Mouse (Mus musculus): ENCODE measurements around the gene Jph3.

Gene Jph3

GRCm38 (mm10) chr8:121730170-121730569 lies 747 bp downstream of the Jph3 start:
- DNase-seq (ENCODE audit: low spot score) = no peak

GRCm38 (mm10) chr8:121730646-121731045 lies 1.2 kb downstream of the Jph3 start:
- no peak for DNase-seq (ENCODE audit: low spot score)

GRCm38 (mm10) chr8:121731060-121731459 lies 1.6 kb downstream of the Jph3 start:
- DNase-seq (ENCODE audit: low spot score) = no peak

- peak; percentile 49 for DNase-seq (ENCODE audit: low spot score)
Observed at GRCm38 (mm10) chr8:121731471-121732333, 2.3 kb downstream of the Jph3 start.

GRCm38 (mm10) chr8:121732334-121732665 lies 2.9 kb downstream of the Jph3 start:
- DNase-seq (ENCODE audit: low spot score) = no peak

- DNase-seq (ENCODE audit: low spot score) = no peak
Observed at GRCm38 (mm10) chr8:121734262-121734661, 4.8 kb downstream of the Jph3 start.

- no peak for DNase-seq (ENCODE audit: low spot score)
Observed at GRCm38 (mm10) chr8:121736236-121736635, 6.8 kb downstream of the Jph3 start.

GRCm38 (mm10) chr8:121740721-121741120 lies 11.3 kb downstream of the Jph3 start:
- DNase-seq (ENCODE audit: low spot score) = no peak

GRCm38 (mm10) chr8:121749501-121749900 lies 20.1 kb downstream of the Jph3 start:
- DNase-seq (ENCODE audit: low spot score) = no peak

- DNase-seq (ENCODE audit: low spot score) = no peak
Observed at GRCm38 (mm10) chr8:121750512-121750911, 21.1 kb downstream of the Jph3 start.

- peak; percentile 51 for DNase-seq (ENCODE audit: low spot score)
Observed at GRCm38 (mm10) chr8:121751407-121751806, 22.0 kb downstream of the Jph3 start.

GRCm38 (mm10) chr8:121758470-121758869 lies 29.0 kb downstream of the Jph3 start:
- no peak for DNase-seq (ENCODE audit: low spot score)

- no peak for DNase-seq (ENCODE audit: low spot score)
Observed at GRCm38 (mm10) chr8:121760484-121760883, 31.1 kb downstream of the Jph3 start.

- no peak for DNase-seq (ENCODE audit: low spot score)
Observed at GRCm38 (mm10) chr8:121761480-121761879, 32.1 kb downstream of the Jph3 start.

GRCm38 (mm10) chr8:121762999-121763699 lies 33.7 kb downstream of the Jph3 start:
- no peak for DNase-seq (ENCODE audit: low spot score)

GRCm38 (mm10) chr8:121763700-121764013 lies 34.2 kb downstream of the Jph3 start:
- no peak for DNase-seq (ENCODE audit: low spot score)

GRCm38 (mm10) chr8:121765594-121766138 lies 36.2 kb downstream of the Jph3 start:
- DNase-seq (ENCODE audit: low spot score) = no peak

GRCm38 (mm10) chr8:121769095-121769494 lies 39.7 kb downstream of the Jph3 start:
- DNase-seq (ENCODE audit: low spot score) = no peak

- no peak for DNase-seq (ENCODE audit: low spot score)
Observed at GRCm38 (mm10) chr8:121769621-121770020, 40.2 kb downstream of the Jph3 start.

- DNase-seq (ENCODE audit: low spot score) = peak; percentile 44
Observed at GRCm38 (mm10) chr8:121770845-121771752, 41.7 kb downstream of the Jph3 start.

- DNase-seq (ENCODE audit: low spot score) = no peak
Observed at GRCm38 (mm10) chr8:121773876-121774275, 44.5 kb downstream of the Jph3 start.

- DNase-seq (ENCODE audit: low spot score) = no peak
Observed at GRCm38 (mm10) chr8:121782493-121782892, 53.1 kb downstream of the Jph3 start.

Data from left cerebral cortex, adult 11 months (tissue).